Mouse (Mus musculus): ENCODE results near the gene Pmp22. TPM values are rescaled to one million over a fixed set of nuclear protein-coding genes. Genes with fewer than 3 reads are reported as not detected.
A peak's percentile ranks its signal among the peaks of the same experiment; 100 is the strongest.

Gene Pmp22
- polyA plus RNA-seq, 1 experiment from 2014 or later: 19.0 TPM

DNA sequence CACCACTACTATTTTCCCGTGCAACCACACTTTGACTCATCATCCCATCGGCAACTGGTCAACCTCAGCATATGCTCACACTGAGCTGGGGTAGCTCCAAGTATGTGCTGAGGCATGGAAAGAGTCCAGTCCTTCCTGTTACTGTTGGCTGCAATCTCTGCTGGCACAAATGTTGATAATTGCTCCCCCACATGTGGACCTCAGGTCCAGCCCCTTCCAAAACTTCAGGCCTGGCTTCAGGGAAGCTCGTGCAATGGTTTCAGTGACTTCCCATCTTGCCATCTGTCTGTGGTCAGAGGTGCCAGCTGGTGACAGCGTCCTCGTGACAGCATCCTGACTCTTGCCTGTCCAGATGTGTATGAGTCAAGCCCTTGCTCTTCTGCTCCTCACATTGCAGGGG, 44.8 kb downstream of the Pmp22 start:
- Histone ChIP-seq H3K4me2 (ENCODE audit: low read depth, low read length, severe bottlenecking) (no peak overlapping the region), H3K36me3 (ENCODE audit: control insufficient read depth, insufficient read depth, low read length) (no peaks in the 10 kb centered on the region), H3K4me3 (ENCODE audit: low read depth, low read length) (no peak overlapping the region), H3K9me3 (ENCODE audit: control insufficient read depth, low read length) (no peaks in the 10 kb centered on the region), H3K27ac (ENCODE audit: low read depth, low read length) (no peak overlapping the region), H3K9ac (ENCODE audit: low read length) (no peak overlapping the region), H3K4me1 (replicated peaks; ENCODE audit: control insufficient read depth, insufficient read depth, low read length) (no peaks in the 10 kb centered on the region), H3K27me3 (ENCODE audit: control insufficient read depth, insufficient read depth, low read length) (no peaks in the 10 kb centered on the region)
- no peak for DNase-seq (ENCODE audit: low spot score)
- WGBS: 81% methylated on average over 5 of the region's 5 CpGs
- no peak for ATAC-seq (replicated peaks; ENCODE audit: low FRiP score)

DNA sequence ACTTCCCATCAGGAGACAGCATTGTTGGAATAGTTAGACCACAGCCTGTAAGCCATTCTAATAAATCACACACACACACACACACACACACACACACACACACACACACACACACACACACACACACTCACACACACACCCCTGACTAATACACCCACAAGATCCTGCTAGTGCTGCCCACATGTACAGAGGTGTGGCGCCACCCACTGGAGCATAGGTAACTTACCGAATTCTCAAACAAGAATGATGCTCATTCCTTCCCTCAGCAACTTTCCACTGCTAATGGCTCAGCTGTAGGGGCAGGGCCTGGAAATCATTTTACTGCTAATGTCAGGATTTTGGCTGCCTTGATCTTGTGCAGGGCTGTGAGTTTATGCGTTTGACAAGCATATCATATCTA, 46.5 kb downstream of the Pmp22 start:
- Histone ChIP-seq H3K27ac (ENCODE audit: low read depth, low read length) (no peak overlapping the region), H3K36me3 (ENCODE audit: control insufficient read depth, insufficient read depth, low read length) (no peaks in the 10 kb centered on the region), H3K4me3 (ENCODE audit: low read depth, low read length) (no peak overlapping the region), H3K9ac (ENCODE audit: low read length) (no peak overlapping the region), H3K4me1 (replicated peaks; ENCODE audit: control insufficient read depth, insufficient read depth, low read length) (no peaks in the 10 kb centered on the region), H3K27me3 (ENCODE audit: control insufficient read depth, insufficient read depth, low read length) (no peaks in the 10 kb centered on the region), H3K9me3 (ENCODE audit: control insufficient read depth, low read length) (no peaks in the 10 kb centered on the region), H3K4me2 (ENCODE audit: low read depth, low read length, severe bottlenecking) (no peak overlapping the region)
- ATAC-seq (replicated peaks; ENCODE audit: low FRiP score) (no peak), DNase-seq (ENCODE audit: low spot score) (no peak)
- 43% methylated on average over 3 of the region's 3 CpGs for WGBS

DNA sequence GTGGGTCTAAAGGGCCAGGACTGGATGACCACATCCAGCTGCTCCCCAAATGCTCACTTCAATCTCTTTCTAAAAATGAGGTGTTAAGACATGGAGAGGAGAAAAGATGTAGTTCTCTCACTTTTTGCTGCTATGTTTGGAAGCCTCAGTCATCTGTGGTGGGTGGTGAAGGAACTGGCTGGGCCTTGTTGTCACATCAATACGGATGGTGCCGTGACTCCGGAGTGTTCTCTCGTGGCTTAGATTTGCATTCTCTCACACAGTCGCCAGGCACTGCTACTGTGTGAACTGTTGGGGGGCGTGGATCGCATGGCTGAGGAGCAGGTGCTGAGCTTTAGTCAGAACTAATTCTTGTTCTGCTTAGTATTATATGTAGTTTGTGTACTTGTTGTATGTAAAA, 47.6 kb downstream of the Pmp22 start:
- WGBS: 83% methylated on average over 7 of the region's 7 CpGs
- Histone ChIP-seq H3K27ac (ENCODE audit: low read depth, low read length) (no peak overlapping the region), H3K4me3 (ENCODE audit: low read depth, low read length) (no peak overlapping the region), H3K36me3 (ENCODE audit: control insufficient read depth, insufficient read depth, low read length) (no peaks in the 10 kb centered on the region), H3K27me3 (ENCODE audit: control insufficient read depth, insufficient read depth, low read length) (no peaks in the 10 kb centered on the region), H3K9ac (ENCODE audit: low read length) (no peak overlapping the region), H3K4me1 (replicated peaks; ENCODE audit: control insufficient read depth, insufficient read depth, low read length) (peaks cover 2% of the 10 kb centered on the region; the same call in 1 of the 2 replicates), H3K4me2 (ENCODE audit: low read depth, low read length, severe bottlenecking) (no peak overlapping the region), H3K9me3 (ENCODE audit: control insufficient read depth, low read length) (no peaks in the 10 kb centered on the region)
- ATAC-seq (replicated peaks; ENCODE audit: low FRiP score) (no peak), DNase-seq (ENCODE audit: low spot score) (no peak)

DNA sequence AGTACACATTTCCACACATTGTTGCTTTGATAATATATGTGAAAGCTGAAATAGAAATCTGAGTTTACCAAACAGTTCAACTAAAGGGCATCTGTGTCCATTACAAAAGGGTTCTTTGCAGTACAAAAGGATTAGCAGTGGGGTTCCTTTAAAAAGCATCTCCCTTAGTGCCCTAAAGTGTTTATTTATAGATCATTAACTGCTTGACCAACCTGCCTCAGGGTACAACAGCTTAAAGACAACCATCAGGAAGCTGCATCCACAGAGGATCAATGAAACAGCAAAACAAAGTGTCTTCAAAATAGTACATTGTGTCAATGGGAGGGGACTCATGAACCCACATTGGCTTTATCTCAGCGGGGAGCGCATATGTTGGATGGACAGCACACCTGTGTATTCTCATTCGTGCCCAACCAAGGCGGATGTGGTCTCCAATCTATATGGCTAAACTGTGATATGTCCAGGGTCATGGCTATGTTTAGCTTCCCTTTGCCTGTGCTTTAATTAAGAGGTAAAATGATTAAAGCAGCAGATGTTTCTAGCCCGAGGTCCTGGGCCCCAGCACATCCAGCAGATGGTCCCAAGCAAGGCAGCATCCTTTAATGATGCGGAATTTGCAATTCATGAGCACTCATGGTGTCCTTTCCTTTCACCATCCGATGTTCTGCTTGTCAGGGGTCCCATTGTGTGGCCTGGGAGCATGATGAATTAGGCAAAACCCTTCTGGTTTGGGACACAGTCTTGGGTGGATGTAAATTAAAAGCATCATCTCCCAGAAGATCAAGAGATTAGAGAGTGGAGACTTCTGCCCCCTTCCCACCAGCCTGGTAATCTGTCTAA, 51.7 kb downstream of the Pmp22 start:
- ATAC-seq (replicated peaks; ENCODE audit: low FRiP score) (0 out of 2 replicates have a peak, but pooled peaks have one; percentile 44), DNase-seq (ENCODE audit: low spot score) (no peak)
- no peak overlapping the region for H3K4me2 ChIP-seq (ENCODE audit: low read depth, low read length, severe bottlenecking)
- no peak overlapping the region for H3K9ac ChIP-seq (ENCODE audit: low read length)
- no peak overlapping the region for H3K4me3 ChIP-seq (ENCODE audit: low read depth, low read length)
- peaks cover 2% of the 10 kb centered on the region; the same call in 1 of the 2 replicates for H3K4me1 ChIP-seq (replicated peaks; ENCODE audit: control insufficient read depth, insufficient read depth, low read length)
- H3K9me3 ChIP-seq (ENCODE audit: control insufficient read depth, low read length): no peaks in the 10 kb centered on the region
- 37% methylated on average over 7 of the region's 7 CpGs for WGBS
- peak overlapping the region; percentile 25; the same call in 1 of the 2 replicates for H3K27ac ChIP-seq (ENCODE audit: low read depth, low read length)
- H3K36me3 ChIP-seq (ENCODE audit: control insufficient read depth, insufficient read depth, low read length): no peaks in the 10 kb centered on the region
- no peaks in the 10 kb centered on the region for H3K27me3 ChIP-seq (ENCODE audit: control insufficient read depth, insufficient read depth, low read length)

DNA sequence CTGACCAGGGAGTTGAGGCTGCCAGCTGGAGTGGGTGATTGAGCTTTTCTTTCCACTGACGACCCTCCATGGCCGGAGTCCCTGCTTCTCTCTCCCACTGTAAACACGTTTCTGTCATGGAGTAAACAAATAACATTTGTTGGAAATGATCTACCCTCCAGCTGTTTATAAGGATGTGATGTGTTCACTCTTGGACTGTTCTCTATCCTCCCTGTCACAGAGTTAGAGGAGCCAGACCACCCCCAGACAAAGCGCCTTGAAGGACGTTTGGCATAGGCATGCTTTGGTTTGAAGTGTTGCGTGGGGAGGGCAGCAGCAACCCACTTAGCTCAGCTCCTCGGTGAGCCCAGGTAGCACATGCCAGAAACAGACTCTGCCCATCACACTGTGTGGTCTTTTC, 60.0 kb downstream of the Pmp22 start:
- WGBS: 93% methylated on average over 7 of the region's 7 CpGs
- no peak overlapping the region for H3K4me2 ChIP-seq (ENCODE audit: low read depth, low read length, severe bottlenecking)
- DNase-seq (ENCODE audit: low spot score): no peak
- no peaks in the 10 kb centered on the region for H3K36me3 ChIP-seq (ENCODE audit: control insufficient read depth, insufficient read depth, low read length)
- H3K4me3 ChIP-seq (ENCODE audit: low read depth, low read length): no peak overlapping the region
- no peak for ATAC-seq (replicated peaks; ENCODE audit: low FRiP score)
- H3K9ac ChIP-seq (ENCODE audit: low read length): no peak overlapping the region
- no peaks in the 10 kb centered on the region for H3K9me3 ChIP-seq (ENCODE audit: control insufficient read depth, low read length)
- H3K27ac ChIP-seq (ENCODE audit: low read depth, low read length): no peak overlapping the region
- no peaks in the 10 kb centered on the region for H3K4me1 ChIP-seq (replicated peaks; ENCODE audit: control insufficient read depth, insufficient read depth, low read length)
- no peaks in the 10 kb centered on the region for H3K27me3 ChIP-seq (ENCODE audit: control insufficient read depth, insufficient read depth, low read length)

DNA sequence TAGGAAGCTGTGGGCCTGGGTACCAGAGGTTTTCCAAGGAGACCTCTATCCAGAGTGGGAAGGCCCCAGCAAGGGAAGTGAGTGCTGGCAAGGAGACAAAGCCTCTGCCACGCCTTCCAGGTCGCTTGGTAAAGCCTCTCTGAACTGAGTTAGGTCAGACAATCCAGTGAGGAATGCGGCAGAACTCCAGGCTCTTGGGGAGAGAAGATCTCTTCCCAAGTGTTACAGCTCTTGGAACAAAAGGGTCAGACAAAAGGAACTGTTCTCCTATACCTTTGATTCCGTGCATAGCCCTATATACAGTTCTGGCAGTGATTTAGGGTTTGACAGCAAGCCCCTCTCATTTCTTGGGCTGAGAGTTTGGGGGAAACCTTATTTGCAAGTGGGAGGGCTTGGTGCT, 69.3 kb downstream of the Pmp22 start:
- Histone ChIP-seq H3K4me1 (replicated peaks; ENCODE audit: control insufficient read depth, insufficient read depth, low read length) (peaks cover 2% of the 10 kb centered on the region; the same call in 1 of the 2 replicates), H3K4me3 (ENCODE audit: low read depth, low read length) (no peak overlapping the region), H3K27ac (ENCODE audit: low read depth, low read length) (no peak overlapping the region), H3K36me3 (ENCODE audit: control insufficient read depth, insufficient read depth, low read length) (no peaks in the 10 kb centered on the region; the same call in 1 of the 2 replicates), H3K9me3 (ENCODE audit: control insufficient read depth, low read length) (peaks cover 8% of the 10 kb centered on the region; the same call in 1 of the 2 replicates), H3K27me3 (ENCODE audit: control insufficient read depth, insufficient read depth, low read length) (no peaks in the 10 kb centered on the region), H3K4me2 (ENCODE audit: low read depth, low read length, severe bottlenecking) (no peak overlapping the region), H3K9ac (ENCODE audit: low read length) (no peak overlapping the region)
- DNase-seq (ENCODE audit: low spot score) (no peak), ATAC-seq (replicated peaks; ENCODE audit: low FRiP score) (no peak)
- WGBS: 19% methylated on average over 4 of the region's 4 CpGs

DNA sequence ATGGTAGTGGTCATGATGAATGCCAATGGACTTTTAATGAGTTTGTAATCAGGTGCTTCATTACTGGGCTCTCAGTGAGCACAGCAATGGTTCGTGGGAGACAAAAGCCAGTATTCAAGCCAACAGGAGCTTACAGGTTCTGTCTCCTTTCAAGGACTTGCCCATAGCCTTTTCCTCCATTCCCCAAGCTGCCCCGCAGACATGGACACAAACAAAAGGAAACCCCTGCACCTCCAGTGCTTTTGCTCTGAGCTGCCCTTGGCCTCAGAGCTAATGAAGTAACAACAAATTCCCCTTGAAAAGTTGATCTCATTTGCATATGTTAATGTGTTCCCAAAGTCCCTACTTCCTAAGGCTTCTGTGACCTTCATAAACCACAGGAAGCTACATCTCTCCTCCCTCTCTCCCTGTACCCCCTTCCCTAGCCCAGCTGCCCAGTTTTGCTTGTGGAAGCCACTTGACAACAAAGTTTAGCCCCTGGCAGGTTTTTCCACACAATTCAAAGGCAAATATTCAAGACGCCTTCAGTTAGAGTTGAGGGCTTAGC, 73.3 kb downstream of the Pmp22 start:
- H3K9ac ChIP-seq (ENCODE audit: low read length): no peak overlapping the region
- no peak overlapping the region for H3K4me3 ChIP-seq (ENCODE audit: low read depth, low read length)
- DNase-seq (ENCODE audit: low spot score) (peak; percentile 56), ATAC-seq (replicated peaks; ENCODE audit: low FRiP score) (peak; percentile 42)
- H3K27ac ChIP-seq (ENCODE audit: low read depth, low read length): peak overlapping the region; percentile 50; the same call in 1 of the 2 replicates
- no peaks in the 10 kb centered on the region for H3K27me3 ChIP-seq (ENCODE audit: control insufficient read depth, insufficient read depth, low read length)
- H3K4me2 ChIP-seq (ENCODE audit: low read depth, low read length, severe bottlenecking): no peak overlapping the region
- H3K4me1 ChIP-seq (replicated peaks; ENCODE audit: control insufficient read depth, insufficient read depth, low read length): peaks cover 2% of the 10 kb centered on the region; the same call in 1 of the 2 replicates
- WGBS: 32% methylated on average over 3 of the region's 3 CpGs
- no peaks in the 10 kb centered on the region; the same call in 1 of the 2 replicates for H3K36me3 ChIP-seq (ENCODE audit: control insufficient read depth, insufficient read depth, low read length)
- H3K9me3 ChIP-seq (ENCODE audit: control insufficient read depth, low read length): peaks cover 8% of the 10 kb centered on the region; the same call in 1 of the 2 replicates

Data from forebrain, embryonic 11.5 days (tissue).